Mouse (Mus musculus): ENCODE data around the gene Gm49450.
A peak's percentile ranks its signal among the peaks of the same experiment; 100 is the strongest.

Gm49450 gene

DNA sequence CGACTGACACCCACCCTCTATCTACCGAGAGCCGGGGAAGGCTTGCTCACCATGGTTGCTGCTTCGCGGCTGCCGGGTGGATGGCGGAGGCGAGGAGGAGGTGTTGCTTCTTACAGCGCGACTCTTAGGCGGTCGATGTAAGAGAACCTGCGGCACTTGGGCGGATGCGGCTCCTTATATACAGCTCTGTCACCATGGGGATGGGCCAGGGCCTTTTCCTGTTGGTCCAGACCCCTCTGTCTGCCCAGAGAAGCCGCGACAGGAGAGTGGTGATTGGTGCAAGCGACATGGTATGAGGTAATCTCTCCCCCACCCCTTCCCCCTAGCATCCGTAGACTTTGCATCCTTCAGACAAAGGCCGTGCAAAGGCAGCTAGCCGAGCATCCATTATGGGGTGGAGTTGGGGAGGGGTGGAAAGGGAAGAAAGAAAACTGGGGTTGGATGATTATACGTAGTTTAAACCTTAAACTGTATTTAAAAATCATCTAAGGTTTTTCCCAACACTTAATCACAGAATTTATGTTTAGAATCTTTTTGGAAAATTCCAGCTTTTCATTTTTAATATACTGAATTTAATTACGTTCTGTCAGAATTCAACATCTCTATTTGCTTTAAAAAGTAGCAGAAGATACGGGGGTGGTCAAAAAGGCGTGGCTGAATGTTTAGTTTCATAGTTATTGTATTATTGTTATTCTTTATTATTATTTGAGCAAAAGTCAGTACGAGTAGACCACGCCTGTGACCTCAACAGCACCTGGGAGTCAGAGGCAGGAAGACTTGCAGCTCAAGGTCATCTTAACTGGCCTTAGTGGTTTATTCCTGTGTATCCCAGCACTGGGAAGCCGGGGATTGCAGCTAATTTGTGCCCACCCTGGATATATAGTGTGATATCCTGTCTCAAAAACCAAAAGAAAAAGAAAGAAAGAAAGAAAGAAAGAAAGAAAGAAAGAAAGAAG lies at the start of gene Gm49450, which contains the start of gene Tuba1a:
Gm49450 (minus strand) TSS at position 151 of the 956 bp plus-strand sequence.
Tuba1a (minus strand) TSS at position 303 of the 956 bp plus-strand sequence.
- peak; percentile 90 for DNase-seq (ENCODE audit: low spot score)

- no peak for DNase-seq (ENCODE audit: low spot score)
Measured at GRCm38 (mm10) chr15:99001451-99001931, 48.1 kb upstream of the Gm49450 start.

GRCm38 (mm10) chr15:99000535-99001283 lies 47.4 kb upstream of the Gm49450 start:
- DNase-seq (ENCODE audit: low spot score): no peak

DNA sequence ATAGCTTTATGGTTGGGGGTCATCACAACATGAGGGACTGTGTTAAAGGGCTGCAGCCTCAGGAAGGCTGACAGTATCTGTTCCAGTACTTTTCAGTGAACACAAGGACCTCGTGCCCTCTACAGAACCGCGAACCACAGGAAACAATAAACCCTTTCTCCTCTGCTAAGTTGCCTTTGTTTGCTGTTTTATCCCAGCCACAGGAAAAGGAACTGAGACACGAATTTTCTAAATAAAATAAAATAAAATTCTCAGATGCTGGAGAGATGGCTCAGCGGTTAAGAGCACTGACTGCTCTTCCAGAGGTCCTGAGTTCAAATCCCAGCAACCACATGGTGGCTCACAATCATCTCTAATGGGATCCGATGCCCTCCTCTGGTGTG lies 45.4 kb upstream of the Gm49450 start:
- no peak for DNase-seq (ENCODE audit: low spot score)

DNA sequence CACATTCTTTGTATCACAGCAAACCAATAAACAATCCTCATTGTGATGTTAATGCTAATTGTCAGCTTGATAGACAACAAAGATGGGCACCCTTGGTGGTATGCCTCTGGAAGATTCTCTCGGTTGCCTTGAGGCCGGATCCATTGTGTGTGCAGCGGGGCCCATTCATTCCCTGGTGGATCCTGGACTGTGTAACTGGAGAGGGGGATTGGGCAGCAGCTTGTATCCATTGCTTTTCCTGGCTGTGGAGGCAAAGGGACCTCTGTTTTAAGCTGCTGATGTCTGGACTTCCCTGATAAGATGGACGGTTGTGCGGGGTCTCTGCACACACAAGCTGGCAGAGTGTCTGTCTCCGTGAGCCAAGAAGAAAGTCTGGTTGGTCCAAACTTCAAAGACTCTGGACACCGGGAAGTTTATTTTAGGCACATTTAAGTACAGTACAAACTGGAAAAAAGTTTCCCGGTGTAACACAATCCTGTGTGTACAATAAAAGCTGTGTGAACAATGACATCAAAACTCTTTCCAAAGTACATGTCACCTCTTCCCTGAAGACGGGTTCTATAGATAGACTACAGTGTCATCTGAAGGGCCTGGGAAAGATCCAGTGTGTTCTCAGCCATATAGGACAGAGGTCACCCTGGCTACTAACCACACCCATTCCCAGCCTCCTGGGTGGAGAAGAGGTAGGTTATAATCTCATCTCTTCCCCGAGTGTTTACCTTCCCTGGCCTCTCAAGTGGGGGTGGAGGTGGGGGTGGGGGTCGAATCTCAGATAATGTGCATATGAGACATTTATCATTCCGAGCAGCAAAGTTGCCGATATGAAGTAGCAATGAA lies 44.8 kb upstream of the Gm49450 start:
- no peak for DNase-seq (ENCODE audit: low spot score)

DNA sequence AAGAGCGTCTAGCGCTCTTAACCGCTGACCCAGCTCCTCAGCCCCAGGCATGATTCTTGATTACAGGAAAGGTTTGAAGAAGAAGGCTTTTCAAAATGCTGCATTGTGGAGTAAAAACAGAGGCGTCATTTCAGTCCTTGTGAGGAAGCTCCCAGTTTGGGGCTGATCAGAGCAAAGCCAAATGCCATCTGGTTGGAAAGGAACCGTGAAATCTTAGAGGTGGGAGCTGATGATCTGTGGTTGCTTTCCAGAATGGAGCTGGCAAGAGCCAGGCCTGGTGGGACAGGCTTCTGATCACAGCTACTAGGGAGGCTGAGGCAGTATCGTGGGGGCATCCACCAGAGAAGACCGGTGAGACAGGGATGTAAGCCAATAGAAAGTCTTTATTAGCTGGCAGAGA lies 43.5 kb upstream of the Gm49450 start:
- no peak for DNase-seq (ENCODE audit: low spot score)

DNA sequence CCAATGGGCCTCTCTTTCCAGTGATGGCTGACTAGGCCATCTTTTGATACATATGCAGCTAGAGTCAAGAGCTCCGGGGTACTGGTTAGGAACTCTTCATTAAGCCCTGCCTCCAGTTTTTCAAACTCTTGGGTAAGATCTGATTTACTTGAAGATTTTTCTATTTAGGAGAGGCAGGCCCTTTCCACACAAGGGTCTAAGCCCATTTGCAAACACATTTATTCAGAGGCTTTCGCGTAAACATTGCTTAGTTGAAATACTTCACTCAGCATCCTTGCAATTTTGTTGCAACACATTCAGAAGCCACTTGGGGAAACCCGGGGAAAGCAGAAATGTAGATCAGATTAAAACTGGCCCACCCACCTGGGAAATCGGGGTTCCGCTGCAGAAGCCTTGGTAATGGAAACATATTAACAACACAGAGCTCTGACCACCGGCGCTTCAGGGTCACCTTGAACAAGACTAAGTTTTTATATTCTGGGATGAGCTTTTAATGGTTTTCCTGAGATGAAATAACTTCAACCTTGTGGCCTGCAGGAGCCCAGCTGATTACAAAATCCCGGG lies 41.7 kb upstream of the Gm49450 start:
- no peak for DNase-seq (ENCODE audit: low spot score)

DNA sequence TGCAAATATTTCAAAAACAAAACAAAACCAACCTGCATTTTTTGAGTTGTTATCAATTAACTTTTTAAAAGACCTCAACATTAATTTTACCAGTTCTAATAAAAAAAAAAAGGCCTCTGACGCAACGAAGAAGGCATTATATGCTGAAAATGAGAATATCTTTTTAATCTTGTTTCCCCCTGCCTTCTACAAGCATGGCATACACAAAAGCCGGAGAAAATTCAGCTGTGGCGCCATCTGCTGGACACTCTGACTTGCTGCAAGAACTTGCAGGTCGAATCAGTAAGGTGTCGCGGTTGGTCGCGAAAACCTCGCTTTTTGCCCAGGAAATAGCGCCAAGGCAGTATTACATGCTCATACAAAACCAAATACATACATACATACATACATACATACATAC lies 40.5 kb upstream of the Gm49450 start:
- DNase-seq (ENCODE audit: low spot score): peak; percentile 68

GRCm38 (mm10) chr15:98993093-98993793 lies 39.9 kb upstream of the Gm49450 start:
- peak; percentile 85 for DNase-seq (ENCODE audit: low spot score)

GRCm38 (mm10) chr15:98992086-98992912 lies 38.9 kb upstream of the Gm49450 start:
- no peak for DNase-seq (ENCODE audit: low spot score)

- no peak for DNase-seq (ENCODE audit: low spot score)
Measured at GRCm38 (mm10) chr15:98991540-98992050, 38.2 kb upstream of the Gm49450 start.

DNA sequence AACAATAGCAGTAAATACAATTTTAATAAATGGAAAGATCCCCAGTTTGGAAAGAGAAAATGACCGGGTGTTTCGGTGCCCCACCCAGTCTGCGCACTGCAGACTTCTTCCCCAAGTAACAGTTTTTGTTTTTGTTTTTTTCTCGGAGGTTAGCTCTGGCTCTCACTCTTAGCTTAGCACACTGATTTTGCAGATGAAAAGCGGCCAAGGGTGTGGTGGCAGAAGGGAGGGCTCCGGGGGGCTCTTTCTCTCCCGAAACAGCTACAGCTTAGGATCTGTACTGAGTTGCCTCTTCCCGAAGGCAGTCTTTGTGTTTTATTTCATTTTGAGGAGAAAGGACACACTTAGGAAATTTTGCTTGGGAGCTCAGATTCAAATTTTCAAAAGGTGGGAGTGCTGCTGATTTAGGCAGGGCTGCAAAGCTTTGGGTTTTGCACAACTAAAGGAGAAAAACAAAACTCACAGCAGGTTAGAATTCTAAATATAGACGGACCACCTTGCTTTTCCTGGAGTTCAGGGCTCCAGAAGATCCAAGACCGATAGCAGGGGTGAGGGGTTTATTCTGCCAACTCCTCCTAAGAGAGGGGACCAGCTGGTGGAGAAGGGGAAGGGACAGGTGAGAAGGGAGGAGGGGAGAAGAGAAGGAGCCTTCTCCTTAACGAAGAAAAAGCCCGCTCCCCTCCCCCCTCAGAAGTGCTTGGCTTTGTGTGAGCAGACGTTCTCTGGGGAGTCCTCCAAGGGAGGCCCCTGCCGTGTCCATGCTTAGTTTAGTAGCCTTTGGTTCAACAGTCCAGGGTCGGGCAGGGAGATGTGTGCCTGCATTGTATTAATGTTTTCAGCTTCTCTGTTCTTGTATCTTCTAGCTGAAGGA lies 37.6 kb upstream of the Gm49450 start:
- no peak for DNase-seq (ENCODE audit: low spot score)

DNA sequence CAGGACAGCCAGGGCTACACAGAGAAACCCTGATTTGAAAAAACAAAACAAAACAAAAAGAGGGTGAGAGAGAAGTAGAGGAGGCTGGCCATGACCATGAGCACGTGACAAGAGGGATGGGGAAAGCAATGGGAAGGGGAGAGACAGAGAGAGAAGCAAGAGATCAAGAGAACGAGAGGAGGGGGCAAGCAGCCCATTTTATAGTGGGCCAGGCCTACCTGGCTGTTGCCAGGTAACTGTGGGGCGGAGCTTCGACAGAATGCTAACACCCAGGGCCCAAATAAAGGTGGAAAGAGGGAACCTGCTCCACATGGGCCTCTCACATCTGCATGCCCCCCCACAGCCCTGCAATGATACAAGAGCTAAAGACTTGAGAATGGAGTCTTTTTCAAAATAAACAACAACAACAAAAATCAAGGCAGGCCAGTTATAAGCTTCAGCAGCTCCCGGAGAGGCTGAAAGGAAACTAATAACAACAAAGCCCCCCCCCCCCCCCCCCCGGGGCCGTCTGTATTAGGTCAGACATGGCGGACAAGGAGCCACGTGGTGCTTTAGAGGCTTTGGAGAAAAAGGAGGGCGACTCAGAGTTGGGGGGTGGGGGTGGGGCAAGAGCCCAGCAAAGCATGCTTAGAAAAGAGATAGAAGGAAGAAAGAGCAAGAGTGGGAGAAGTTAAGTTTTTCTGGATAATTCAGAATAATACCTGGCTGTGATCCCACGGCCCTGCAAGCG lies 36.5 kb upstream of the Gm49450 start:
- DNase-seq (ENCODE audit: low spot score): no peak

DNA sequence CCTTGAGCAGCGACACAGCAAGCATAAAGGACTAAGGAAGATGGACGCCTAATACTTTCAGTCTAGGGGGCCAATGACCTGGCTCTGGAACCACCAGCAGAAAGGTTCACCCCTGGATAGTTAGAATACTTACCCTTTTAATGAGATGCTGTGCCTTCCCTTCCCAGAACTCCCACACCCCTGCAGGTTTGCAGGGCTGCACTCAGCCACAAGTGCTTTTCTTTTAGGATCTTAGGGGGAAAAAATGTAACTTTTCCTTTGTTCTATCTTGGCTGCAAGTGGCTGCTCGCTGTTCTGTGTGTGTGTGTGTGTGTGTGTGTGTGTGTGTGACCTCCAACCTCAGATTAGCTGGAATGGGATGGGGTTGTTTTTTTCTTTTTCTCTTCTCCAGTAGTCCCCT lies 35.4 kb upstream of the Gm49450 start:
- DNase-seq (ENCODE audit: low spot score): no peak

- DNase-seq (ENCODE audit: low spot score): no peak
Measured at GRCm38 (mm10) chr15:98987661-98988181, 34.4 kb upstream of the Gm49450 start.

DNA sequence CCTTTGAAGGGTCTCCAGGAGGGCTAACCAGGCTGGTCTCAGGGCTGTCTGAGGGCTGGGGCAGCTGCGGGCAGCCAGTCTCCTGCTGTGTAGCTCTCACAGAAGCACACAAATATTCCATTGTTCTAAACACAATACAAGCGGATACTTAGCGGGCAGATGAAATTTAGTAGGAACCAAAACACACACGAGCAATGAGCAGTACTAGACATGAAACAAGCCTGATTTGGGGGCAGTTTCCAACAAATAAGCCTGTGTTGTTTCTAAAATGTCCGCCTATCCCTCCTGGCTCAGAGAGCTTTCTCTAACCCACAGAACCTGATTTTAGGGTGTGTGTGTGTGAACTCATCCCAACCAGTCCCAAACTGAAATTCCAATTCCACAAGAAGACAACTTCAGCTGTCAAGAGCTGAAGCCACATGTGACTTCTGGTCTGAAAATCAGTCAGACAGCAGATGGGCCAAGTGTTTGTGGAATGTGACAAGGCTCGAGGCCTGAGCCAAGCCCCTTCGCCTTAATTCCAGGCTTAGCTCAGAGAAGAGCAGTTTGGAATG lies 33.8 kb upstream of the Gm49450 start:
- DNase-seq (ENCODE audit: low spot score): no peak

GRCm38 (mm10) chr15:98985982-98986715 lies 32.8 kb upstream of the Gm49450 start:
- DNase-seq (ENCODE audit: low spot score): no peak
